Mouse (Mus musculus): ENCODE data around the gene Pip5k1b.

Pip5k1b gene

GRCm38 (mm10) chr19:24259390-24260351 lies 296.0 kb downstream of the Pip5k1b start:
- DNase-seq (ENCODE audit: low spot score): no peak

GRCm38 (mm10) chr19:24258368-24258767 lies 297.3 kb downstream of the Pip5k1b start:
- DNase-seq (ENCODE audit: low spot score): no peak

- DNase-seq (ENCODE audit: low spot score): no peak
Measured at GRCm38 (mm10) chr19:24257962-24258361, 297.7 kb downstream of the Pip5k1b start.

GRCm38 (mm10) chr19:24253657-24254260 lies 301.9 kb downstream of the Pip5k1b start:
- no peak for DNase-seq (ENCODE audit: low spot score)

- no peak for DNase-seq (ENCODE audit: low spot score)
Measured at GRCm38 (mm10) chr19:24251869-24252268, 303.8 kb downstream of the Pip5k1b start.
